Mouse (Mus musculus) brain, embryonic 14.5 days (tissue): ENCODE results near the gene Urah.

Experiments used
- CTCF ChIP-seq: fragments of 200-500 bp; IDR thresholded peaks from 2 replicates; pipeline ENCODE4 v1.5.1; 2012; ENCODE audit warnings: inconsistent platforms, mild to moderate bottlenecking, moderate library complexity, borderline replicate concordance; ENCODE audit not compliant: insufficient read depth, insufficient read length; ENCODE audit errors: extremely low read depth
- POLR2A ChIP-seq: fragments of 200-500 bp; IDR thresholded peaks from 2 replicates; pipeline ENCODE4 v1.6.1; 2012; ENCODE audit warnings: mild to moderate bottlenecking, inconsistent platforms, borderline replicate concordance; ENCODE audit not compliant: poor library complexity, insufficient read depth, insufficient read length, severe bottlenecking; ENCODE audit errors: extremely low read depth

GRCm38 (mm10) chr7:140874224-140874623, 39.4 kb downstream of the Urah start:
- no peak for TF ChIP-seq POLR2A
- no peak for TF ChIP-seq CTCF
